Mouse (Mus musculus) hindbrain, embryonic 13.5 days (tissue): ENCODE measurements around the gene Bloc1s1. TPM values are rescaled to one million over a fixed set of nuclear protein-coding genes. Genes with fewer than 3 reads are reported as not detected.

Experiments used
- ATAC-seq: fragments of 200-750 bp; cut with Nextera tagmentation; 2 replicates; pipeline ENCODE4 v1.8.0; 2017; ENCODE audit warnings: moderate TSS enrichment; ENCODE audit not compliant: low FRiP score
- H3K27ac ChIP-seq: fragments of 300-500 bp; sonication (generic); 2 replicates; pipeline ENCODE4 v1.5.1; 2015; ENCODE audit warnings: inconsistent platforms, mild to moderate bottlenecking, moderate library complexity
- H3K27me3 ChIP-seq: fragments of 300-500 bp; sonication (generic); 2 replicates; pipeline ENCODE4 v1.6.1; 2015; ENCODE audit warnings: mild to moderate bottlenecking, inconsistent platforms
- H3K36me3 ChIP-seq: fragments of 300-500 bp; sonication (generic); 2 replicates; pipeline ENCODE4 v1.6.1; 2015; ENCODE audit warnings: mild to moderate bottlenecking, inconsistent platforms
- H3K4me1 ChIP-seq: fragments of 300-500 bp; sonication (generic); replicated peaks from 2 replicates; pipeline ENCODE4 v1.6.1; 2015; ENCODE audit warnings: inconsistent platforms
- H3K4me2 ChIP-seq: fragments of 300-500 bp; sonication (generic); 2 replicates; pipeline ENCODE4 v1.6.1; 2015; ENCODE audit warnings: inconsistent platforms, mild to moderate bottlenecking, moderate library complexity
- H3K4me3 ChIP-seq: fragments of 300-500 bp; sonication (generic); 2 replicates; pipeline ENCODE4 v1.5.1; 2015; ENCODE audit warnings: mild to moderate bottlenecking, inconsistent platforms
- H3K9ac ChIP-seq: fragments of 300-500 bp; sonication (generic); 2 replicates; pipeline ENCODE4 v1.6.1; 2015; ENCODE audit warnings: mild to moderate bottlenecking, inconsistent platforms
- H3K9me3 ChIP-seq: fragments of 300-500 bp; sonication (generic); 2 replicates; pipeline ENCODE4 v1.6.1; 2016; ENCODE audit warnings: inconsistent platforms
- WGBS: fragments of 180-500 bp; shearing (Covaris S2); methylation state at CpG from one replicate; pipeline ENCODE4 v1.1.7; 2015; 5-methylcytosine and 5-hydroxymethylcytosine counted together
- polyA plus RNA-seq: library from polyadenylated mRNA; unstranded; fragments of >200 nt; fragmentation: Nextera tagmentation; extraction: Ambion mirVana; gene quantifications from 2 replicates; pipeline ENCODE4 v1.2.1, GENCODE M21; 2015

Bloc1s1 gene
- polyA plus RNA-seq, 1 experiment from 2014 or later: 286 TPM

GRCm38 (mm10) chr10:128913219-128913618 lies 10.6 kb downstream of the Bloc1s1 start:
- peaks cover 37% of the 10 kb centered on the region for H3K4me1 ChIP-seq
- no peak overlapping the region for H3K27ac ChIP-seq
- WGBS: 13% methylated on average over 5 of the region's 5 CpGs
- H3K9ac ChIP-seq: no peak overlapping the region
- H3K4me2 ChIP-seq: no peak overlapping the region
- no peaks in the 10 kb centered on the region for H3K9me3 ChIP-seq
- peak; percentile 8; the same call in 1 of the 2 replicates for ATAC-seq
- H3K36me3 ChIP-seq: peaks cover 19% of the 10 kb centered on the region
- peaks cover 11% of the 10 kb centered on the region; the same call in 1 of the 2 replicates for H3K27me3 ChIP-seq
- no peak overlapping the region for H3K4me3 ChIP-seq

DNA sequence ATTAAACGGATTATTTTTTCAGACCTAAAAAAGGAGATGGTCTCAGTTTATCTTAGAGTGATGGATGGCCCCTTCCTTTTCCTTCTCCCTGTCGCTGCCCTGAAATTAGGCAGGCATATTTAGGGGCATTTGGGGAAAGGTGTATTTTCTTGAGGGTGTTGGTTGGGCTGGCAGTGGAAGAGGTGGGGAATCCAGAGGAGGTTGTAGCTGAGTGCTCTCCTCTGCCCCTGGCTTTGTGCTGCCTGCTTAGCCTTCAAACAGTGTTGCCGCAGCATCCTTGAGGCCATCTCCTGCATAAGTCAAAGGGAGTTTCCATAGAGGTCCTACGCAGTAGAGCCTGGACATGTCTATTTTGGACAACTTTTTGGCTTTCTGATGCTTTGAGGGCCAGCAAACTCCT lies 11.0 kb downstream of the Bloc1s1 start:
- Histone ChIP-seq H3K4me2 (no peak overlapping the region), H3K4me3 (no peak overlapping the region), H3K27ac (no peak overlapping the region), H3K36me3 (peaks cover 15% of the 10 kb centered on the region), H3K27me3 (peaks cover 15% of the 10 kb centered on the region; the same call in 1 of the 2 replicates), H3K9ac (no peak overlapping the region), H3K9me3 (no peaks in the 10 kb centered on the region), H3K4me1 (peaks cover 32% of the 10 kb centered on the region)
- no peak for ATAC-seq
- 78% methylated on average over 4 of the region's 4 CpGs for WGBS

DNA sequence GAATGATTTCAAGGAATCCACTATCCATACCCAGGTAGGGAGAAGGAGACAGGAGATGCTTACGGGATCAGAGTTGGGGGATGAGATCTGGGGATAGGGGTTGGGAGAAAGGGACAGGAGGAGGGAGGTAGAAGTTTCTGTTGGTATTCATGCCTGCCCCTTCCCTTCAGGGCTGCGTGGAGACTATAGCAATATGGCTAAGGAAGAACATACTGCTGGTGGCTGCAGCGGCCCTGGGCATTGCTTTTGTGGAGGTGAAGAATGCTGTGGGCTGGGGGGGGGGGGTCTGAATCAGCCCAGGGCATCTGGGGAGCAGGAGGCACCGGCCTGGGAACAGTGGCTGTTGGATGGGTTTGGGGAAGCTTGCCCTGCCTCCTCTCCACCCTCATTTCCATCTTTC lies 11.6 kb downstream of the Bloc1s1 start:
- H3K4me3 ChIP-seq: no peak overlapping the region
- WGBS: 75% methylated on average over 4 of the region's 4 CpGs
- H3K4me1 ChIP-seq: peaks cover 31% of the 10 kb centered on the region
- H3K27ac ChIP-seq: no peak overlapping the region
- H3K27me3 ChIP-seq: peaks cover 17% of the 10 kb centered on the region; the same call in 1 of the 2 replicates
- no peak overlapping the region for H3K4me2 ChIP-seq
- no peaks in the 10 kb centered on the region for H3K9me3 ChIP-seq
- no peak for ATAC-seq
- H3K36me3 ChIP-seq: 0 out of 2 replicates have a peak, but pooled peaks cover 10% of the 10 kb centered on the region
- no peak overlapping the region for H3K9ac ChIP-seq

GRCm38 (mm10) chr10:128911430-128911829 lies 12.4 kb downstream of the Bloc1s1 start:
- no peak for ATAC-seq
- Histone ChIP-seq H3K4me2 (peak overlapping the region; percentile 76), H3K27me3 (peaks cover 17% of the 10 kb centered on the region; the same call in 1 of the 2 replicates), H3K9ac (no peak overlapping the region), H3K4me3 (peak overlapping the region; percentile 72; the same call in 1 of the 2 replicates), H3K27ac (no peak overlapping the region), H3K4me1 (peaks cover 31% of the 10 kb centered on the region), H3K36me3 (0 out of 2 replicates have a peak, but pooled peaks cover 3% of the 10 kb centered on the region), H3K9me3 (no peaks in the 10 kb centered on the region)
- WGBS: 93% methylated on average over 6 of the region's 6 CpGs

DNA sequence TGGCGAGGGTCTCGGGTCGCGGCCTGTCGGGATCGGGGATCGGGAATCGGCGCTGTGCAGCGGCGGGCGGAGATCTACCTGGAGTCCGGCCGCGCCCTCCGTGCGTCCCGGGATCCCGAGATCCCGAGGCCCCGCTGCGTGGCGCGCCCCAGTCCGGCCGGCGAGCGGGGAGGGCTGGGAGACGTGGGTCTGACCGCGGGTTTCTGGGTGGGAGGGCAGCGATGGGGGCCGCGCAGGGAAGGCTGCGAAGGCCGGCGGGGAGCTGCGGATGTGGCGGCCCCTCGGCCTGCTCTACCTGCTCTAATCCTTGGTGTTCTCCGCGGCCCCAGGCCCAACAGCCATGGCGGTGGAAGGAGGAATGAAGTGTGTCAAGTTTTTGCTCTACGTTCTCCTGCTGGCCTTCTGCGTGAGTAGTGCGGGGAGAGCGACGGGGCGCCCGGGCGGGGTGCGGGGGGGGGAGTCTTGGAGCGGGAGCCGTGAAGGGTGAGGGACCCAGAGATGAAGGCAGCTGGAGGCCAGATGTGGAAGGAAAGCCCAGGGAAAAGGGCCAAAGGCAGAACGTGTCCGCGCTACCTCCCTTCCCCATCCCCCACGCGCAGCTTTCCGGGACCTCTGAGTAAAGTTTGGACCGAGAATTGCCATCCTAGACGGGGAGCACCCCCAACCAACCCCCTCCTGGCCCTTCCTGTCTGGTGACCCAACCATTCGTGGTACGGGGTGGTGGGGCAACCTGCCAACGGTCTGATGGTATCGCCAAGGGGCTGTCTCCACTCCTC lies 13.6 kb downstream of the Bloc1s1 start:
- Histone ChIP-seq H3K27me3 (peaks cover 17% of the 10 kb centered on the region; the same call in 1 of the 2 replicates), H3K4me2 (peak overlapping the region; percentile 76), H3K36me3 (0 out of 2 replicates have a peak, but pooled peaks cover under 1% of the 10 kb centered on the region), H3K9me3 (no peaks in the 10 kb centered on the region), H3K9ac (peak overlapping the region; percentile 86), H3K27ac (peak overlapping the region; percentile 64), H3K4me1 (peaks cover 31% of the 10 kb centered on the region), H3K4me3 (peak overlapping the region; percentile 72)
- peak; percentile 52 for ATAC-seq
- 2% methylated on average over 46 of the region's 66 CpGs for WGBS

GRCm38 (mm10) chr10:128909567-128910028 lies 14.2 kb downstream of the Bloc1s1 start:
- no peaks in the 10 kb centered on the region for H3K9me3 ChIP-seq
- H3K4me2 ChIP-seq: peak overlapping the region; percentile 76
- peak overlapping the region; percentile 72 for H3K4me3 ChIP-seq
- peak; percentile 61 for ATAC-seq
- peaks cover 17% of the 10 kb centered on the region; the same call in 1 of the 2 replicates for H3K27me3 ChIP-seq
- peaks cover 31% of the 10 kb centered on the region for H3K4me1 ChIP-seq
- peak overlapping the region; percentile 64 for H3K27ac ChIP-seq
- WGBS: 2% methylated on average over 34 of the region's 41 CpGs
- no peaks in the 10 kb centered on the region for H3K36me3 ChIP-seq
- peak overlapping the region; percentile 86 for H3K9ac ChIP-seq

GRCm38 (mm10) chr10:128908778-128909448 lies 14.9 kb downstream of the Bloc1s1 start:
- WGBS: 59% methylated on average over 13 of the region's 13 CpGs
- Histone ChIP-seq H3K36me3 (no peaks in the 10 kb centered on the region), H3K4me2 (peak overlapping the region; percentile 76), H3K27me3 (peaks cover 17% of the 10 kb centered on the region; the same call in 1 of the 2 replicates), H3K4me1 (peaks cover 30% of the 10 kb centered on the region), H3K9me3 (no peaks in the 10 kb centered on the region), H3K4me3 (peak overlapping the region; percentile 72), H3K9ac (peak overlapping the region; percentile 86; the same call in 1 of the 2 replicates), H3K27ac (0 out of 2 replicates have a peak overlapping the region, but pooled peaks have one; percentile 64)
- no peak for ATAC-seq

DNA sequence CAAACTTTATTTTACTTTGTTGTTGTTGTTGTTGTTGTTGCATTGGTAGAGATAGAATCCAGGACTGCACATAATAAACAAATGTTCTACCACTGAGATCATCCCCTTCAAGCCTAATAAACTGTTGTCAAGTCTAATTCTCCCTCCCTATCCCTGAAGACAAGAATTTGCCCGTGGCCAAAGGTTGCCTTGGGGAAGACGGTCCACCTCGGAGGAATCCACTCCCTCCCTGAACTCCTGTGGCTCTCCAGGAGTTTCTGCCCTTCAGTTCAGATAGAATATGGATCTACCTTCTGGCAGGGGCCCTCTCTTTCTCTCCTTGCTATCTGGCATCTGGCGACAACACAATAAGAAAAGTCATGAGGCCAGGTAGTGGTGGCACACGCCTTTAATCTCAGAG lies 19.0 kb downstream of the Bloc1s1 start:
- H3K4me2 ChIP-seq: no peak overlapping the region
- H3K4me3 ChIP-seq: no peak overlapping the region
- WGBS: 81% methylated on average over 5 of the region's 5 CpGs
- H3K27ac ChIP-seq: no peak overlapping the region
- H3K9ac ChIP-seq: no peak overlapping the region
- peaks cover 14% of the 10 kb centered on the region; the same call in 1 of the 2 replicates for H3K27me3 ChIP-seq
- no peak for ATAC-seq
- no peaks in the 10 kb centered on the region for H3K9me3 ChIP-seq
- peaks cover 10% of the 10 kb centered on the region for H3K4me1 ChIP-seq
- H3K36me3 ChIP-seq: no peaks in the 10 kb centered on the region

DNA sequence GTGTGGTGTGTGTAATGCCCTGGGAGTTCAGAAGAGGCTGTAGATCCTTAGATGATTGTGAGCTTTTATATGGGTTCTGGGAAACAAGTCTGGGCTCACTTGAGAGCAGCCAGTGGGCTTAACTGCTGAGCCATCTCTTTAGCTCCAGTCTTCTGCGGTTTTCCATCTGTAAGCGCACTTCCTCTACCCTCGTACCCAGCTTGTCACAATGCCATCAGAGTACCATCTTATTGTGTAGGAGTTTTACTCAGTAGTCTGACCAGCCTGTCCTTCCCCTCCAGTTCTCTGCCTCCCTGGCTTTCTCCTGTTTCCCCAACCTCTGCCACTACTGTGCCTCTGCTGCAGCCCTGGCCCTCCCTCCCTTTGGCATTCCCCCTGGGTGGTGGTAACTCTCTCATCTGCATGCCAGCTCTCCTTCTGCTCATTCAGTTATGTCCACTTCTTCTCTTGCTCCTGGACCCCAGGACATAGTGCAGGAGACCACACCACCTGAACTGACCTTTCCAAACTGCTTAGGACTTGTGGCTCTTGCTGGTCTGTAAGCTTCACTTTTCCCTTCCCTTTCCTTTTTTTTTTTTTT lies 21.3 kb downstream of the Bloc1s1 start:
- Histone ChIP-seq H3K27ac (no peak overlapping the region), H3K4me2 (no peak overlapping the region), H3K4me1 (no peaks in the 10 kb centered on the region), H3K4me3 (no peak overlapping the region), H3K9me3 (no peaks in the 10 kb centered on the region), H3K36me3 (no peaks in the 10 kb centered on the region), H3K9ac (no peak overlapping the region), H3K27me3 (0 out of 2 replicates have a peak, but pooled peaks cover 5% of the 10 kb centered on the region)
- no peak for ATAC-seq
- whole genome bisulfite sequencing: 80% methylated on average over 3 of the region's 3 CpGs

- Histone ChIP-seq H3K9me3 (no peaks in the 10 kb centered on the region), H3K36me3 (no peaks in the 10 kb centered on the region), H3K4me2 (no peak overlapping the region), H3K4me3 (no peak overlapping the region), H3K27me3 (peaks cover 14% of the 10 kb centered on the region), H3K27ac (no peak overlapping the region), H3K4me1 (0 out of 2 replicates have a peak, but pooled peaks cover 7% of the 10 kb centered on the region), H3K9ac (no peak overlapping the region)
- no peak for ATAC-seq
- WGBS: 84% methylated on average over 1 of the region's 1 CpGs
Observed at GRCm38 (mm10) chr10:128901409-128901808, 22.4 kb downstream of the Bloc1s1 start.

DNA sequence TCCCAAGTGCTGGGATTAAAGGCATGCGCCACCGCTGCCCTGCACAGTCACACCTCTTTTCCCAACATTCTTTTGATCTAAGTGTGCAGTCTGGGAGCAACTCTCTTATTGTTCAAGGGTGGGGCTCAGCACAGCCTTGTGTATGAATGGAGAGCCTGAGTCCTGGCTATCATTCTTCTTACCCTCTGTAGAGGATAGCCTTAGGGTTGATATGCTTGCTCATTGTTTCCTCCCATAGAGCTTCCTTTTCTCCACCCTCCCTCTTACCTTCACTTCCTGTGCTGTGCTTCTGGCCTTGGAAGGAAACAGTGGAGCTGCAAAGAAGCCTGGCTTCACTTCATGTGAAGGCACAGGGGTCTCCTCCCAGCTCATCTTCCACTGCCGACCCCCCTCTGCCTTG lies 23.1 kb downstream of the Bloc1s1 start, which contains the start of gene Cd63:
Gene Cd63, plus strand, starts transcription at position 292 of the 400 bp plus-strand sequence.
- 85% methylated on average over 3 of the region's 3 CpGs for WGBS
- H3K9ac ChIP-seq: no peak within 1 kb of the TSS
- no peaks in the 10 kb centered on the region for H3K9me3 ChIP-seq
- H3K4me2 ChIP-seq: no peak within 1 kb of the TSS
- no peak within 1 kb of the TSS for H3K4me3 ChIP-seq
- no peak within 1 kb of the TSS for H3K27ac ChIP-seq
- H3K36me3 ChIP-seq: no peaks in the 10 kb centered on the region
- ATAC-seq: no peak
- peaks cover 21% of the 10 kb centered on the region for H3K27me3 ChIP-seq
- peaks cover 14% of the 10 kb centered on the region for H3K4me1 ChIP-seq
